Mouse (Mus musculus) left cerebral cortex, adult 9 months (tissue): ENCODE results near the gene Mfsd4a.

ENCODE experiments used
- DNase-seq, 2 experiments: peaks; one replicate each; pipeline ENCODE4 v3.0.0; 2022; ENCODE audit warnings: low spot score in 2 of 2

Mfsd4a gene

GRCm38 (mm10) chr1:132016691-132017090, 51.2 kb downstream of the Mfsd4a start:
- no peak for DNase-seq

- DNase-seq: no peak
Measured at GRCm38 (mm10) chr1:132014800-132015199, 53.1 kb downstream of the Mfsd4a start.

- no peak for DNase-seq
Measured at GRCm38 (mm10) chr1:132012861-132013260, 55.0 kb downstream of the Mfsd4a start.

- no peak for DNase-seq
Measured at GRCm38 (mm10) chr1:132011785-132012184, 56.1 kb downstream of the Mfsd4a start.

GRCm38 (mm10) chr1:132010632-132011501, 57.0 kb downstream of the Mfsd4a start:
- no peak for DNase-seq

GRCm38 (mm10) chr1:132008881-132009644, 58.8 kb downstream of the Mfsd4a start:
- DNase-seq: no peak

GRCm38 (mm10) chr1:132007828-132008827, 59.7 kb downstream of the Mfsd4a start:
- peak; percentile 42 to 74 for DNase-seq

- peak; percentile 52 to 81 for DNase-seq
Measured at GRCm38 (mm10) chr1:132007282-132007815, 60.5 kb downstream of the Mfsd4a start, which contains the start of gene Elk4. Gene Elk4 (plus strand): TSS chr1:132007607.

- DNase-seq: no peak
Measured at GRCm38 (mm10) chr1:132006721-132007120, 61.1 kb downstream of the Mfsd4a start.

GRCm38 (mm10) chr1:132006046-132006445, 61.8 kb downstream of the Mfsd4a start:
- DNase-seq: no peak

GRCm38 (mm10) chr1:132005466-132005865, 62.4 kb downstream of the Mfsd4a start:
- no peak for DNase-seq

- no peak for DNase-seq
Measured at GRCm38 (mm10) chr1:132004574-132005180, 63.2 kb downstream of the Mfsd4a start.

GRCm38 (mm10) chr1:132003817-132004216, 64.0 kb downstream of the Mfsd4a start:
- DNase-seq: no peak

- no peak for DNase-seq
Measured at GRCm38 (mm10) chr1:132003111-132003510, 64.8 kb downstream of the Mfsd4a start.

- no peak for DNase-seq
Measured at GRCm38 (mm10) chr1:132001880-132002330, 66.0 kb downstream of the Mfsd4a start.

- DNase-seq: no peak
Measured at GRCm38 (mm10) chr1:132000506-132000905, 67.4 kb downstream of the Mfsd4a start.

GRCm38 (mm10) chr1:131995062-131995461, 72.8 kb downstream of the Mfsd4a start:
- DNase-seq: peak in 1 of 2 experiments; percentile 59

GRCm38 (mm10) chr1:131993169-131994040, 74.5 kb downstream of the Mfsd4a start:
- no peak for DNase-seq

- no peak for DNase-seq
Measured at GRCm38 (mm10) chr1:131992561-131993001, 75.3 kb downstream of the Mfsd4a start.
